Mouse (Mus musculus) CD4-positive helper T cell, adult 2 months (primary cell): ENCODE data around the gene Slc39a7.
"Not testable (repeated sequence)": the region's sequence is repeated elsewhere in the genome, so short reads cannot be mapped to it uniquely, and the experiment has no call there.

Source experiments
- DNase-seq: peaks from one replicate; pipeline ENCODE4 v3.0.0-alpha.2; 2012; ENCODE audit warnings: low read depth, missing footprints, low spot score

Gene Slc39a7

GRCm38 (mm10) chr17:34000150-34000537, 31.3 kb downstream of the Slc39a7 start, which contains the start of gene H2-K1:
Gene H2-K1 (minus strand): TSS chr17:34000347.
- peak; percentile 99 for DNase-seq

GRCm38 (mm10) chr17:33999341-34000149, 31.9 kb downstream of the Slc39a7 start:
- peak; percentile 68 for DNase-seq

GRCm38 (mm10) chr17:33998697-33999096, 32.8 kb downstream of the Slc39a7 start:
- peak; percentile 73 for DNase-seq

GRCm38 (mm10) chr17:33997025-33997424, 34.5 kb downstream of the Slc39a7 start:
- not testable (repeated sequence) for DNase-seq

GRCm38 (mm10) chr17:33995651-33996050, 35.8 kb downstream of the Slc39a7 start:
- DNase-seq = peak; percentile 48

- peak; percentile 32 for DNase-seq
These were observed 36.5 kb downstream of the Slc39a7 start for GRCm38 (mm10) chr17:33994959-33995358.

GRCm38 (mm10) chr17:33991788-33992664, 39.5 kb downstream of the Slc39a7 start:
- DNase-seq = peak; percentile 86

- peak; percentile 75 for DNase-seq
These were observed 49.3 kb downstream of the Slc39a7 start for GRCm38 (mm10) chr17:33982136-33982535.

GRCm38 (mm10) chr17:33981192-33981909, 50.1 kb downstream of the Slc39a7 start:
- peak; percentile 98 for DNase-seq

GRCm38 (mm10) chr17:33980181-33981035, 51.1 kb downstream of the Slc39a7 start:
- DNase-seq = no peak

- no peak for DNase-seq
These were observed 51.9 kb downstream of the Slc39a7 start for GRCm38 (mm10) chr17:33979512-33980050.

GRCm38 (mm10) chr17:33978631-33979031, 52.9 kb downstream of the Slc39a7 start:
- peak; percentile 91 for DNase-seq
